In the genomic region with DNA sequence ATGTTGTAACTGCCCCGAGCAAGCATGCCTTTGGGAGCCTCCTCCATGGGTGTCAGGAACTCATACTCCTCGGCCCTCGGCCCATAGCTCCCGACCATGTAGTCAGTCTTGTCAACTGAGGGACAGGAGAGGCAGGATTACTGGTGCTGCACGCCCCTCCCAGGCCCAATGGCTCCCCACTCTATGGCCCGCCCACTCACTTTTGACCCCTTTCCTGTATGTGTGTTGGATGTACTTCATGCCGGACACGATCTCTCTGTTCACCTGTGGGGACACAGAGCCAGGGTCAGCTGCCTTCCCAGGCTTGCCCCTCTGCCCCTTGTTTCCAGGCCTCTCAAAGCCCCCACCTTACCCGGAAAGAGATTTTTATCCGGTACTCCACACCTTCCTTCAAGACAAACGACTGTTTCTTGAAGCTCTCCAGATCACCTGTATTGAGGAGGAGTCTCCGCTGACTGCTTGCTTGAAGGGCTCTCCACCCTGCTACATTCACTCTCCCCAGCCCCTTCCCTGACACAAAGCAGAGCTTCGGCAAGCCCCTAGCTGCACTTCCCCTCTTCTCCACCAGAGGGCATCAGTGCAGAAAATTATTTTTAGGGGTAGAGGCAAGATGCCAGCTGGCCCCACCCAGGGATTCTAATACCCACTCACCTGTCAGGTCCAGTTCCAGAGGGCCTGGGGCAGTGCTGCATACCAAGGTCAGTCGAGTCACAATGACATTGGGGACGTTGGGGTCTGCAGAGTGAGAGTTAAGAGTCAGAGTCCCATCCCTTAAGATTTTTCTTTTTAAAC, we compare ENCODE assay signal across 8 mouse cellular contexts. TPM values are rescaled to one million over a fixed set of nuclear protein-coding genes. Genes with fewer than 3 reads are reported as not detected.
DNase-seq lines count a peak whose midpoint lies in the region; ATAC-seq and TF ChIP-seq lines count a peak whose summit lies in the region.

No protein-coding gene starts in this region.

- no peaks in the 10 kb centered on the region for H3K27me3 ChIP-seq in intestine, postnatal 0 days (replicated peaks; ENCODE audit: control insufficient read depth, insufficient read depth, low read length)
- H3K27me3 ChIP-seq in liver, adult 2 months (ENCODE audit: control insufficient read depth, insufficient read depth, low read length): no peaks in the 10 kb centered on the region
- H3K27me3 ChIP-seq in stomach, embryonic 15.5 days (replicated peaks): no peaks in the 10 kb centered on the region

- peak; percentile 67 for DNase-seq in right cerebral cortex, adult 18-20 months
- no peak for DNase-seq in right cerebral cortex, postnatal 36 days (ENCODE audit: low spot score in 2 of 2)
- peak; percentile 92 for DNase-seq in embryo, embryonic 10.5 days (ENCODE audit: low spot score)
- peak; percentile 56 to 74 for DNase-seq in gastrocnemius, postnatal 4 days (ENCODE audit: low spot score in 2 of 2)
- DNase-seq in liver, adult 2 months (ENCODE audit: extremely low read depth, low read depth, low spot score): peak; percentile 66

- peak; percentile 87 for TF ChIP-seq CTCF in intestine, postnatal 0 days (IDR thresholded peaks at IDR 0.05; ENCODE audit: low read depth)
- peak; percentile 82 for TF ChIP-seq CTCF in liver, adult 2 months (IDR thresholded peaks at IDR 0.05; ENCODE audit: low read depth, low read length)

- H3K36me3 ChIP-seq in intestine, postnatal 0 days (ENCODE audit: control insufficient read depth, insufficient read depth): peaks cover 27% of the 10 kb centered on the region
- H3K36me3 ChIP-seq in liver, adult 2 months (ENCODE audit: control insufficient read depth, insufficient read depth, low read length): no peaks in the 10 kb centered on the region; the same call in 1 of the 2 replicates
- H3K36me3 ChIP-seq in stomach, embryonic 15.5 days: peaks cover 27% of the 10 kb centered on the region

- H3K9ac ChIP-seq in intestine, postnatal 0 days (ENCODE audit: low read depth, low read length): peak overlapping the region; percentile 100
- peak overlapping the region; percentile 96 for H3K9ac ChIP-seq in liver, adult 2 months (ENCODE audit: low read depth, low read length)
- H3K9ac ChIP-seq in stomach, embryonic 15.5 days: no peak overlapping the region

- peak overlapping the region; percentile 86 for H3K4me2 ChIP-seq in intestine, postnatal 0 days (replicated peaks; ENCODE audit: low read depth)
- peak overlapping the region; percentile 92 for H3K4me2 ChIP-seq in stomach, embryonic 15.5 days

- H3K9me3 ChIP-seq in intestine, postnatal 0 days (ENCODE audit: control insufficient read depth): no peaks in the 10 kb centered on the region
- no peaks in the 10 kb centered on the region for H3K9me3 ChIP-seq in stomach, embryonic 15.5 days

- no peak for ATAC-seq in intestine, postnatal 0 days
- 0 out of 2 replicates have a peak, but pooled peaks have one; percentile 19 for ATAC-seq in monocyte, adult 5-6 weeks (replicated peaks; ENCODE audit: insufficient number of reproducible peaks, low FRiP score, low TSS enrichment, poor library complexity, severe bottlenecking)
- ATAC-seq in stomach, embryonic 15.5 days (ENCODE audit: insufficient read depth, low FRiP score, low read depth): no peak

- WGBS in intestine, postnatal 0 days: 54% methylated on average over 15 of the region's 15 CpGs
- WGBS in liver, adult 2 months: 25% methylated on average over 15 of the region's 15 CpGs
- 53% methylated on average over 15 of the region's 15 CpGs for WGBS in stomach, embryonic 15.5 days

- H3K4me1 ChIP-seq in intestine, postnatal 0 days (replicated peaks; ENCODE audit: control insufficient read depth, insufficient read depth, low read length): peaks cover 22% of the 10 kb centered on the region; the same call in 1 of the 2 replicates
- peaks cover 32% of the 10 kb centered on the region for H3K4me1 ChIP-seq in liver, adult 2 months (ENCODE audit: control insufficient read depth, insufficient read depth, low read length)
- peaks cover 33% of the 10 kb centered on the region for H3K4me1 ChIP-seq in stomach, embryonic 15.5 days

- H3K27ac ChIP-seq in intestine, postnatal 0 days (ENCODE audit: low read depth, low read length): peak overlapping the region; percentile 99
- peak overlapping the region; percentile 100 for H3K27ac ChIP-seq in liver, adult 2 months (replicated peaks; ENCODE audit: insufficient read depth, low read depth, low read length)
- peak overlapping the region; percentile 90 for H3K27ac ChIP-seq in stomach, embryonic 15.5 days

- H3K4me3 ChIP-seq in intestine, postnatal 0 days (ENCODE audit: low read depth, low read length): peak overlapping the region; percentile 85
- peak overlapping the region; percentile 61 for H3K4me3 ChIP-seq in liver, adult 2 months (ENCODE audit: insufficient read depth, low read depth, low read length)
- peak overlapping the region; percentile 92 for H3K4me3 ChIP-seq in stomach, embryonic 15.5 days (replicated peaks)

- TF ChIP-seq POLR2A in liver, adult 2 months (IDR thresholded peaks at IDR 0.05; ENCODE audit: extremely low read depth, insufficient read depth, low read length): 0 out of 2 replicates have a peak, but pooled peaks have one; percentile 29

- H3K79me2 ChIP-seq in liver, adult 2 months (ENCODE audit: control insufficient read depth, insufficient read depth, low read length): peaks cover 14% of the 10 kb centered on the region; the same call in 1 of the 2 replicates

RNA-seq across cellular contexts. Expression of gene Arhgdia, which starts 1.9 kb away (rescaled TPM):
- 100 to 1,000 TPM; 278 to 300 TPM for total RNA-seq in gastrocnemius, postnatal 4 days (2021)
- polyA plus RNA-seq in intestine, postnatal 0 days (2015; fragmentation: Nextera tagmentation; extraction: Ambion mirVana): 474 and 493 TPM in 2 replicates
- total RNA-seq in liver, adult 2 months (2014; rRNA removed): 14.9 and 22.3 TPM in 2 replicates
- 142 and 188 TPM in 2 replicates for polyA plus RNA-seq in liver, adult 2 months (2012; rRNA removed)
- total RNA-seq in monocyte, adult 5-6 weeks (2017): 163 to 262 TPM (median 173 TPM) in 3 replicates
- polyA plus RNA-seq in stomach, embryonic 15.5 days (2015; fragmentation: Nextera tagmentation; extraction: Ambion mirVana): 537 and 556 TPM in 2 replicates

RNA-seq across cellular contexts. Expression of gene P4hb, which starts 6.5 kb away (rescaled TPM):
- 100 to 1,000 TPM; 527 to 538 TPM for total RNA-seq in gastrocnemius, postnatal 4 days (2021)
- 2,516 and 2,539 TPM in 2 replicates for polyA plus RNA-seq in intestine, postnatal 0 days (2015; fragmentation: Nextera tagmentation; extraction: Ambion mirVana)
- 933 and 951 TPM in 2 replicates for total RNA-seq in liver, adult 2 months (2014; rRNA removed)
- 683 and 737 TPM in 2 replicates for polyA plus RNA-seq in liver, adult 2 months (2012; rRNA removed)
- total RNA-seq in monocyte, adult 5-6 weeks (2017): 331 to 434 TPM (median 349 TPM) in 3 replicates
- 954 and 1,026 TPM in 2 replicates for polyA plus RNA-seq in stomach, embryonic 15.5 days (2015; fragmentation: Nextera tagmentation; extraction: Ambion mirVana)

RNA-seq across cellular contexts. Expression of gene Alyref, which starts 18.7 kb away (rescaled TPM):
- total RNA-seq in gastrocnemius, postnatal 4 days (2021): 100 to 1,000 TPM; 112 to 113 TPM
- 209 and 226 TPM in 2 replicates for polyA plus RNA-seq in intestine, postnatal 0 days (2015; fragmentation: Nextera tagmentation; extraction: Ambion mirVana)
- total RNA-seq in liver, adult 2 months (2014; rRNA removed): 33.8 and 34.5 TPM in 2 replicates
- 12.6 and 12.9 TPM in 2 replicates for polyA plus RNA-seq in liver, adult 2 months (2012; rRNA removed)
- total RNA-seq in monocyte, adult 5-6 weeks (2017): 78.4 to 113 TPM (median 112 TPM) in 3 replicates
- 420 and 451 TPM in 2 replicates for polyA plus RNA-seq in stomach, embryonic 15.5 days (2015; fragmentation: Nextera tagmentation; extraction: Ambion mirVana)

RNA-seq across cellular contexts. Expression of gene Anapc11, which starts 18.7 kb away (rescaled TPM):
- 10 to 100 TPM; 72.5 to 86.2 TPM for total RNA-seq in gastrocnemius, postnatal 4 days (2021)
- 107 and 108 TPM in 2 replicates for polyA plus RNA-seq in intestine, postnatal 0 days (2015; fragmentation: Nextera tagmentation; extraction: Ambion mirVana)
- 8.9 and 12.8 TPM in 2 replicates for total RNA-seq in liver, adult 2 months (2014; rRNA removed)
- polyA plus RNA-seq in liver, adult 2 months (2012; rRNA removed): 57.0 and 59.4 TPM in 2 replicates
- total RNA-seq in monocyte, adult 5-6 weeks (2017): 18.5 to 31.2 TPM (median 26.5 TPM) in 3 replicates
- 196 and 200 TPM in 2 replicates for polyA plus RNA-seq in stomach, embryonic 15.5 days (2015; fragmentation: Nextera tagmentation; extraction: Ambion mirVana)

RNA-seq across cellular contexts. Expression of gene Ppp1r27, which starts 28.6 kb away (rescaled TPM):
- total RNA-seq in gastrocnemius, postnatal 4 days (2021): 10 to 100 TPM; 80.7 to 99.3 TPM
- 1.4 and 1.6 TPM in 2 replicates for polyA plus RNA-seq in intestine, postnatal 0 days (2015; fragmentation: Nextera tagmentation; extraction: Ambion mirVana)
- 0.28 TPM in 1 of 2 replicates, not detected in the other for total RNA-seq in liver, adult 2 months (2014; rRNA removed)
- not detected in 2 replicates for polyA plus RNA-seq in liver, adult 2 months (2012; rRNA removed)
- not detected in 3 replicates for total RNA-seq in monocyte, adult 5-6 weeks (2017)
- polyA plus RNA-seq in stomach, embryonic 15.5 days (2015; fragmentation: Nextera tagmentation; extraction: Ambion mirVana): 0.59 TPM in 1 of 2 replicates, not detected in the other

Comparison
In these comparisons a context has a peak if more than half of its experiments do, and no peak if none do; other contexts are left out.
1. DNase-seq: peak in right cerebral cortex, adult 18-20 months (single experiment), embryo, embryonic 10.5 days (single experiment), gastrocnemius, postnatal 4 days (2 of 2) and liver, adult 2 months (single experiment); none in right cerebral cortex, postnatal 36 days (0 of 2).
2. Peak in every context shown above with its lines, with median percentiles within 50 percentile points of each other: H3K27ac ChIP-seq and H3K4me3 ChIP-seq.